Mouse (Mus musculus): ENCODE measurements at regions not wholly inside any gene's neighbourhood (a gene's known extent, or its start where the extent isn't known, plus 50 kb on each side); places are given as distances from the start of the nearest gene placed in this dataset.

DNA sequence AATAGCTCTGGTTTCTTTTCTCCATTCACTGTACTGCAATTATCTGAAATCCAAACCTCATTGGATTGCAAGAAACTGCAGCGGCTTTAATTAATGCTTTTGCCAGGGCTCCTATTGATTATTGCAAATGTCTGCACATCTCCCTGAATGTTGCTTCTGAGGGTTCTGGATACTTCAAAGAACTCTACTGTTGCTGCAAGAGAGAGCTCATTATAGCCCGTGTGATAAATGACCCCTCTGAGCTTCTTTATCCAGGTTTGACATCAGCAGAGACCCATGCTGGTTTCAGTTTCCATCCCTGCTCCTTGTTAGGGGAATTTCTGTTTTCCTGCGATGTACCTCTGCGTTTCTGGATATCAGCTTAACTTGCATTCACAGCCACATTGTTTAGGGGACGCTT is 78.4 kb upstream of the Nav3 start:
- H3K27ac ChIP-seq = no peak overlapping the region
- no peak for TF ChIP-seq CTCF (IDR thresholded peaks at IDR 0.05; ENCODE audit: low read depth)
- TF ChIP-seq EP300 (IDR thresholded peaks at IDR 0.05; ENCODE audit: low read depth) = no peak
- no peak for ATAC-seq (ENCODE audit: insufficient read depth)
- H3K4me3 ChIP-seq (ENCODE audit: insufficient read depth in 1 of 2, low read depth in 2 of 2, low read length in 2 of 2) = no peak overlapping the region
- no peaks in the 10 kb centered on the region for H3K36me3 ChIP-seq (replicated peaks; ENCODE audit: control insufficient read depth, insufficient read depth, low read depth)
- WGBS (ENCODE audit: insufficient replicate concordance) = 33% methylated on average over 5 of the region's 5 CpGs
- H3K4me1 ChIP-seq (replicated peaks; ENCODE audit: control insufficient read depth in 2 of 2, insufficient read depth in 2 of 2, low read length in 1 of 2) = no peaks in the 10 kb centered on the region
- no peaks in the 10 kb centered on the region for H3K9me3 ChIP-seq (ENCODE audit: control insufficient read depth, low read length)
- no peak overlapping the region for H3K4me2 ChIP-seq (ENCODE audit: low read depth)
- DNase-seq (ENCODE audit: low read depth in 3 of 3, low spot score in 3 of 3) = no peak
- no peak overlapping the region for H3K9ac ChIP-seq (replicated peaks)
- H3K27me3 ChIP-seq (ENCODE audit: control insufficient read depth, insufficient read depth, low read length) = no peaks in the 10 kb centered on the region

- H3K27me3 ChIP-seq (ENCODE audit: control insufficient read depth, insufficient read depth, low read length) = no peaks in the 10 kb centered on the region
- WGBS (ENCODE audit: insufficient replicate concordance) = 53% methylated on average over 6 of the region's 6 CpGs
These were observed 86.7 kb upstream of the Nav3 start for GRCm38 (mm10) chr10:110542712-110543111.

GRCm38 (mm10) chr10:110548391-110548790 is 92.4 kb upstream of the Nav3 start:
- Histone ChIP-seq H3K27me3 (ENCODE audit: control insufficient read depth, insufficient read depth, low read length) (no peaks in the 10 kb centered on the region), H3K27ac (no peak overlapping the region), H3K9me3 (ENCODE audit: control insufficient read depth, low read length) (no peaks in the 10 kb centered on the region), H3K4me3 (ENCODE audit: insufficient read depth in 1 of 2, low read depth in 2 of 2, low read length in 2 of 2) (no peak overlapping the region), H3K9ac (replicated peaks) (no peak overlapping the region), H3K36me3 (replicated peaks; ENCODE audit: control insufficient read depth, insufficient read depth, low read depth) (no peaks in the 10 kb centered on the region), H3K4me1 (replicated peaks; ENCODE audit: control insufficient read depth in 2 of 2, insufficient read depth in 2 of 2, low read length in 1 of 2) (no peaks in the 10 kb centered on the region), H3K4me2 (ENCODE audit: low read depth) (no peak overlapping the region)
- no peak for TF ChIP-seq EP300 (IDR thresholded peaks at IDR 0.05; ENCODE audit: low read depth)
- TF ChIP-seq CTCF (IDR thresholded peaks at IDR 0.05; ENCODE audit: low read depth) = no peak
- ATAC-seq (ENCODE audit: insufficient read depth) (no peak), DNase-seq (ENCODE audit: low read depth in 3 of 3, low spot score in 3 of 3) (no peak)
- 59% methylated on average over 2 of the region's 2 CpGs for WGBS (ENCODE audit: insufficient replicate concordance)

More at GRCm38 (mm10) chr10:110542712-110543111, 86.7 kb upstream of the Nav3 start:
- Histone ChIP-seq H3K9me3 (ENCODE audit: control insufficient read depth, low read length) (no peaks in the 10 kb centered on the region), H3K4me3 (ENCODE audit: insufficient read depth in 1 of 2, low read depth in 2 of 2, low read length in 2 of 2) (no peak overlapping the region), H3K4me1 (replicated peaks; ENCODE audit: control insufficient read depth in 2 of 2, insufficient read depth in 2 of 2, low read length in 1 of 2) (no peaks in the 10 kb centered on the region), H3K27ac (no peak overlapping the region), H3K9ac (replicated peaks) (no peak overlapping the region), H3K36me3 (replicated peaks; ENCODE audit: control insufficient read depth, insufficient read depth, low read depth) (no peaks in the 10 kb centered on the region), H3K4me2 (ENCODE audit: low read depth) (no peak overlapping the region)
- TF ChIP-seq CTCF (IDR thresholded peaks at IDR 0.05; ENCODE audit: low read depth) (no peak), EP300 (IDR thresholded peaks at IDR 0.05; ENCODE audit: low read depth) (no peak)
- no peak for DNase-seq (ENCODE audit: low read depth in 3 of 3, low spot score in 3 of 3)
- ATAC-seq (ENCODE audit: insufficient read depth) = no peak

DNA sequence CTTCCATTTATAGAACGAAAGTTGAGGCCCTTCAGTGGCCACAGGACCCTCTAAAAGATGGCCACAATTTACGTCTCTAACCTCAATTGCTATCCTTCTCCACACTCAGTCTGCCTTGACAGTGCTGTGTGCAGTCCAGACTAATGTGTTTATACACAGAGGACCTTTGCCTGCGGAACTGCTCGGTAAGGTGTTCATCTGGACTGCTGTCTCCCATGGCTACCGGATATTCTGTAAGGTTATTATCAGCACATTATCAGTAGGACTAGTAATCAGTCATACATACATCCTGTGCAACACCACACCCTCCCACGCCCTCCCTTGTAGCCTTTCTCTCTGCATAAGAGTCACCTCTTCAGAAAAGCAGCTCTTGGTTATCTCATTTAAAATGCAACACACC is 98.0 kb upstream of the Nav3 start:
- no peak overlapping the region for H3K27ac ChIP-seq
- H3K27me3 ChIP-seq (ENCODE audit: control insufficient read depth, insufficient read depth, low read length) = no peaks in the 10 kb centered on the region
- H3K4me2 ChIP-seq (ENCODE audit: low read depth) = no peak overlapping the region
- H3K4me1 ChIP-seq (replicated peaks; ENCODE audit: control insufficient read depth in 2 of 2, insufficient read depth in 2 of 2, low read length in 1 of 2) = no peaks in the 10 kb centered on the region
- no peaks in the 10 kb centered on the region for H3K9me3 ChIP-seq (ENCODE audit: control insufficient read depth, low read length)
- H3K4me3 ChIP-seq (ENCODE audit: insufficient read depth in 1 of 2, low read depth in 2 of 2, low read length in 2 of 2) = no peak overlapping the region
- no peak for ATAC-seq (ENCODE audit: insufficient read depth)
- WGBS (ENCODE audit: insufficient replicate concordance) = 43% methylated on average over 6 of the region's 6 CpGs
- TF ChIP-seq EP300 (IDR thresholded peaks at IDR 0.05; ENCODE audit: low read depth) = no peak
- TF ChIP-seq CTCF (IDR thresholded peaks at IDR 0.05; ENCODE audit: low read depth) = no peak
- H3K36me3 ChIP-seq (replicated peaks; ENCODE audit: control insufficient read depth, insufficient read depth, low read depth) = no peaks in the 10 kb centered on the region
- DNase-seq (ENCODE audit: low read depth in 3 of 3, low spot score in 3 of 3) = no peak
- H3K9ac ChIP-seq (replicated peaks) = no peak overlapping the region

- DNase-seq (ENCODE audit: low read depth in 3 of 3, low spot score in 3 of 3) (no peak), ATAC-seq (ENCODE audit: insufficient read depth) (no peak)
- WGBS (ENCODE audit: insufficient replicate concordance) = 50% methylated on average over 1 of the region's 1 CpGs
- Histone ChIP-seq H3K9ac (replicated peaks) (no peak overlapping the region), H3K4me2 (ENCODE audit: low read depth) (no peak overlapping the region), H3K36me3 (replicated peaks; ENCODE audit: control insufficient read depth, insufficient read depth, low read depth) (no peaks in the 10 kb centered on the region), H3K9me3 (ENCODE audit: control insufficient read depth, low read length) (no peaks in the 10 kb centered on the region), H3K4me3 (ENCODE audit: insufficient read depth in 1 of 2, low read depth in 2 of 2, low read length in 2 of 2) (no peak overlapping the region), H3K27ac (no peak overlapping the region), H3K4me1 (replicated peaks; ENCODE audit: control insufficient read depth in 2 of 2, insufficient read depth in 2 of 2, low read length in 1 of 2) (no peaks in the 10 kb centered on the region), H3K27me3 (ENCODE audit: control insufficient read depth, insufficient read depth, low read length) (no peaks in the 10 kb centered on the region)
- TF ChIP-seq EP300 (IDR thresholded peaks at IDR 0.05; ENCODE audit: low read depth) (no peak), CTCF (IDR thresholded peaks at IDR 0.05; ENCODE audit: low read depth) (no peak)
These were observed 100.4 kb upstream of the Nav3 start for GRCm38 (mm10) chr10:110556326-110556883.
